Mouse (Mus musculus) bone marrow macrophage, adult 2 months (primary cell): ENCODE data around the gene Lyg2.
A peak's percentile ranks its signal among the peaks of the same experiment; 100 is the strongest.

Source experiments
- CTCF ChIP-seq: IDR thresholded peaks from 2 replicates; pipeline ENCODE4 v1.5.1; 2012; ENCODE audit warnings: low read depth, mild to moderate bottlenecking, low read length, moderate library complexity
- POLR2A ChIP-seq: IDR thresholded peaks from 2 replicates; pipeline ENCODE4 v1.6.1; 2012; ENCODE audit warnings: mild to moderate bottlenecking, low read depth, low read length, borderline replicate concordance

DNA sequence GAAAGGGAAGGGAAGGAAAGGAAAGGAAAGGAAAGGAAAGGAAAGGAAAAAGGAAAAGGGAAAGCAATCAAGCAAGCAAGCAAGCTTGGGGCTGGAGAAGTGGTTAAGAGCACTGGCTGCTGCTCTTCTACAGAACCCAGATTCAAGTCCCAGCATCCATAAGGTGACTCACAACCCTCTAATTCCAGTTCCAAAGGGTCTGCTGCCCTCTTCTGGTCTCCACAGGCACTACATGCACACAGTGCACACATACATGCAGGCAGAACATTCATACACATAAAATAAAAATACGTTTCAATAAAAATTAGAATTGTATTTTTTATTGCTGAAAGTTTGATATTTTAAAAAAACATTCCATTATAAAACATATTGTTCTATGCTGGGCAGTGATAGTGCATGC, 49.2 kb downstream of the Lyg2 start:
- TF ChIP-seq CTCF, result peak; percentile 38
- TF ChIP-seq POLR2A, result no peak
